ENCODE assay signal across 15 mouse cellular contexts in genomic region chr2:3752365-3752764, GRCm38 (mm10).
A peak's percentile ranks its signal among the peaks of the same experiment; 100 is the strongest.
DNase-seq lines count a peak whose midpoint lies in the region; ATAC-seq and TF ChIP-seq lines count a peak whose summit lies in the region.
"Had no signal": no experiment of that assay in that cellular context is flagged by ENCODE, and none has a peak within 500 bp of the region (broad histone marks: within the 10 kb centered on the region; RNA-seq: fewer than 3 reads in every experiment).

No protein-coding gene starts in this region.

- H3K9me3 ChIP-seq in liver, postnatal 0 days (ENCODE audit: low read length): no peaks in the 10 kb centered on the region
- H3K9me3 ChIP-seq in liver, embryonic 11.5 days (ENCODE audit: control insufficient read depth, low read length): no peaks in the 10 kb centered on the region
- H3K9me3 ChIP-seq: forebrain, embryonic 12.5 days; hindbrain, embryonic 12.5 days; megakaryocyte, embryonic 14.5 days had no signal

- WGBS in liver, postnatal 0 days (ENCODE audit: insufficient replicate concordance): 32% methylated on average over 7 of the region's 7 CpGs
- WGBS in liver, embryonic 11.5 days: 44% methylated on average over 7 of the region's 7 CpGs

- no peak for TF ChIP-seq EP300 in liver, postnatal 0 days (IDR thresholded peaks at IDR 0.05; ENCODE audit: low read depth)

- H3K4me1 ChIP-seq in liver, postnatal 0 days (ENCODE audit: insufficient read depth): peaks cover 24% of the 10 kb centered on the region
- H3K4me1 ChIP-seq in liver, embryonic 11.5 days (replicated peaks; ENCODE audit: control insufficient read depth, insufficient read depth, low read length): 0 out of 2 replicates have a peak, but pooled peaks cover 8% of the 10 kb centered on the region
- peaks cover 21% of the 10 kb centered on the region for H3K4me1 ChIP-seq in brown adipose tissue, adult 24 weeks (ENCODE audit: control insufficient read depth, insufficient read depth, insufficient read length, low read length)

- peak overlapping the region; percentile 38; the same call in 1 of the 2 replicates for H3K4me2 ChIP-seq in liver, postnatal 0 days (ENCODE audit: low read depth, low read length)
- H3K4me2 ChIP-seq in liver, embryonic 11.5 days: no peak overlapping the region
- H3K4me2 ChIP-seq: forebrain, embryonic 12.5 days; hindbrain, embryonic 12.5 days had no signal

- H3K36me3 ChIP-seq in liver, postnatal 0 days (replicated peaks; ENCODE audit: insufficient read depth, low read length): 0 out of 2 replicates have a peak, but pooled peaks cover 3% of the 10 kb centered on the region
- H3K36me3 ChIP-seq in liver, embryonic 11.5 days (ENCODE audit: control insufficient read depth, insufficient read depth, low read length): no peaks in the 10 kb centered on the region
- H3K36me3 ChIP-seq: forebrain, embryonic 12.5 days; hindbrain, embryonic 12.5 days had no signal

- peak; percentile 70 for ATAC-seq in liver, postnatal 0 days
- no peak for ATAC-seq in liver, embryonic 11.5 days (replicated peaks; ENCODE audit: low FRiP score)
- peak; percentile 34 for ATAC-seq in megakaryocyte progenitor cell, adult 5-6 weeks (replicated peaks; ENCODE audit: poor library complexity)

- H3K9ac ChIP-seq in liver, postnatal 0 days (replicated peaks): no peak overlapping the region
- H3K9ac ChIP-seq in liver, embryonic 11.5 days (ENCODE audit: low read depth, low read length): no peak overlapping the region
- H3K9ac ChIP-seq: forebrain, embryonic 12.5 days; hindbrain, embryonic 12.5 days had no signal

- peak; percentile 31 for DNase-seq in adrenal gland, postnatal 14 days
- no peak for DNase-seq in adrenal gland, adult 18-20 months (ENCODE audit: low spot score in 2 of 2)
- no peak for DNase-seq in liver, postnatal 0 days
- DNase-seq in liver, embryonic 11.5 days (ENCODE audit: low spot score): no peak
- no peak for DNase-seq in spleen, postnatal 10 days (ENCODE audit: low spot score in 2 of 2)
- DNase-seq in thymus, postnatal 25 days: no peak
- DNase-seq: adrenal gland, adult 8-10 months; cerebellum, adult 18-20 months; gastrocnemius, postnatal 10 days had no signal

- no peak overlapping the region for H3K27ac ChIP-seq in liver, postnatal 0 days (ENCODE audit: low read depth)
- no peak overlapping the region for H3K27ac ChIP-seq in liver, embryonic 11.5 days (ENCODE audit: low read depth, low read length)
- peak overlapping the region; percentile 78 for H3K27ac ChIP-seq in brown adipose tissue, adult 24 weeks (replicated peaks; ENCODE audit: low read depth, low read length)
- H3K27ac ChIP-seq: forebrain, embryonic 12.5 days; hindbrain, embryonic 12.5 days had no signal

- TF ChIP-seq CTCF in liver, postnatal 0 days (IDR thresholded peaks at IDR 0.05; ENCODE audit: low read depth): no peak

- H3K27me3 ChIP-seq in liver, postnatal 0 days (ENCODE audit: insufficient read depth, low read length): no peaks in the 10 kb centered on the region
- H3K27me3 ChIP-seq in liver, embryonic 11.5 days (replicated peaks; ENCODE audit: control insufficient read depth, insufficient read depth, low read length): no peaks in the 10 kb centered on the region
- H3K27me3 ChIP-seq: forebrain, embryonic 12.5 days; hindbrain, embryonic 12.5 days; megakaryocyte, embryonic 14.5 days had no signal

- H3K4me3 ChIP-seq in liver, postnatal 0 days (ENCODE audit: low read depth, low read length): no peak overlapping the region
- H3K4me3 ChIP-seq in liver, embryonic 11.5 days (ENCODE audit: low read depth, low read length): no peak overlapping the region
- H3K4me3 ChIP-seq in brown adipose tissue, adult 24 weeks (ENCODE audit: insufficient read depth, low read depth, low read length): peak overlapping the region; percentile 34
- H3K4me3 ChIP-seq: forebrain, embryonic 12.5 days; hindbrain, embryonic 12.5 days; megakaryocyte, embryonic 14.5 days; myocyte had no signal
